Comparison of ENCODE assay signal across 17 mouse cellular contexts in the genomic region with DNA sequence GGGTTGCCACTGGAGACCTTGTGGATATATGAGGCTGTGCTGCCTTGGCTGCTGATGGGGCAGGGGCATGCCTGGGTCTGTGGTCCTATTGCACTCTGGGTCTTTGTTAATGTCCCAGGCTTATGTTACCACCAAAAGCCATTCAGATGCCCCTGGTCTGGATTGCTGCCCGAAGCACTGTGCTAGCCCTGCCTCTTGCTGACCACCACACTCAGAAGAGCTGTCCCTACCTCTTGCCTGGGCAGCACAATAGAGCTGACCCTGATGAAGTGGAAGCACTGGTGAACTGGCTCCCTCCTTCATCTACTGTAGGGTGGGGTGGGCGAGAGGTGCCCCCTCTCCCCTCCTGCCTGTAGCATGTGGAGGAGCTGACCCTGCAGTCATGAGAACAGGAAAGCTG. TPM values are rescaled to one million over a fixed set of nuclear protein-coding genes. Genes with fewer than 3 reads are reported as not detected.
DNase-seq lines count a peak whose midpoint lies in the region; ATAC-seq lines count a peak whose summit lies in the region.
"Had no signal": no experiment of that assay in that cellular context is flagged by ENCODE, and none has a peak within 500 bp of the region (broad histone marks: within the 10 kb centered on the region; RNA-seq: fewer than 3 reads in every experiment).

No protein-coding gene starts in this region.

- no peaks in the 10 kb centered on the region for H3K27me3 ChIP-seq in hindbrain, embryonic 15.5 days
- H3K27me3 ChIP-seq in hindbrain, embryonic 11.5 days (ENCODE audit: control insufficient read depth, insufficient read depth, low read length), result no peaks in the 10 kb centered on the region
- H3K27me3 ChIP-seq in midbrain, embryonic 11.5 days (ENCODE audit: control insufficient read depth, insufficient read depth, low read length), result no peaks in the 10 kb centered on the region
- H3K27me3 ChIP-seq in midbrain, embryonic 10.5 days (ENCODE audit: low read depth, poor library complexity, severe bottlenecking), result no peaks in the 10 kb centered on the region
- H3K27me3 ChIP-seq: heart, embryonic 12.5 days; hindbrain, embryonic 12.5 days had no signal

- no peaks in the 10 kb centered on the region for H3K9me3 ChIP-seq in hindbrain, embryonic 15.5 days
- no peaks in the 10 kb centered on the region for H3K9me3 ChIP-seq in hindbrain, embryonic 11.5 days (ENCODE audit: control insufficient read depth, low read length)
- H3K9me3 ChIP-seq in midbrain, embryonic 11.5 days (ENCODE audit: control insufficient read depth, low read length), result no peaks in the 10 kb centered on the region
- no peaks in the 10 kb centered on the region for H3K9me3 ChIP-seq in midbrain, embryonic 10.5 days (replicated peaks)
- H3K9me3 ChIP-seq: embryonic facial prominence, embryonic 10.5 days; forebrain, embryonic 10.5 days; heart, embryonic 12.5 days; hindbrain, embryonic 12.5 days had no signal

- 85% methylated on average over 2 of the region's 2 CpGs for WGBS in hindbrain, embryonic 15.5 days
- WGBS in hindbrain, embryonic 11.5 days, result 94% methylated on average over 2 of the region's 2 CpGs
- 85% methylated on average over 2 of the region's 2 CpGs for WGBS in midbrain, embryonic 11.5 days
- WGBS in midbrain, embryonic 10.5 days, result 98% methylated on average over 2 of the region's 2 CpGs

- no peak overlapping the region for H3K4me3 ChIP-seq in hindbrain, embryonic 15.5 days
- no peak overlapping the region for H3K4me3 ChIP-seq in hindbrain, embryonic 11.5 days (ENCODE audit: low read depth, low read length)
- H3K4me3 ChIP-seq in midbrain, embryonic 11.5 days (ENCODE audit: low read depth, low read length), result no peak overlapping the region
- H3K4me3 ChIP-seq in midbrain, embryonic 10.5 days, result no peak overlapping the region
- H3K4me3 ChIP-seq: embryonic facial prominence, embryonic 10.5 days; forebrain, embryonic 10.5 days; heart, adult 2 months; heart, embryonic 12.5 days; hindbrain, embryonic 12.5 days had no signal

- no peaks in the 10 kb centered on the region for H3K36me3 ChIP-seq in hindbrain, embryonic 15.5 days
- no peaks in the 10 kb centered on the region for H3K36me3 ChIP-seq in hindbrain, embryonic 11.5 days (ENCODE audit: control insufficient read depth, insufficient read depth, low read length)
- H3K36me3 ChIP-seq in midbrain, embryonic 11.5 days (ENCODE audit: control insufficient read depth, insufficient read depth, low read length), result no peaks in the 10 kb centered on the region
- no peaks in the 10 kb centered on the region; the same call in 1 of the 2 replicates for H3K36me3 ChIP-seq in midbrain, embryonic 10.5 days
- H3K36me3 ChIP-seq: forebrain, embryonic 10.5 days; hindbrain, embryonic 12.5 days had no signal

- DNase-seq in hindbrain, embryonic 11.5 days (ENCODE audit: low spot score), result no peak
- DNase-seq in midbrain, embryonic 11.5 days (ENCODE audit: low spot score, missing footprints), result peak; percentile 51
- no peak for DNase-seq in midbrain, embryonic 10.5 days (ENCODE audit: low spot score)
- no peak for DNase-seq in cerebellum, adult 11-12 months
- DNase-seq: adrenal gland, adult 2 months; adrenal gland, postnatal 25 days; cerebellum, adult 2 months; cerebellum, postnatal 10 days; gastrocnemius, postnatal 10 days; heart, adult 2 months had no signal

- H3K9ac ChIP-seq in hindbrain, embryonic 15.5 days, result no peak overlapping the region
- H3K9ac ChIP-seq in hindbrain, embryonic 11.5 days (ENCODE audit: low read depth, low read length), result no peak overlapping the region
- H3K9ac ChIP-seq in midbrain, embryonic 11.5 days (ENCODE audit: low read length), result no peak overlapping the region
- H3K9ac ChIP-seq: heart, embryonic 12.5 days; hindbrain, embryonic 12.5 days had no signal

- H3K27ac ChIP-seq in hindbrain, embryonic 15.5 days (replicated peaks), result no peak overlapping the region
- no peak overlapping the region for H3K27ac ChIP-seq in hindbrain, embryonic 11.5 days (ENCODE audit: low read depth, low read length)
- H3K27ac ChIP-seq in midbrain, embryonic 11.5 days (ENCODE audit: low read depth, low read length), result no peak overlapping the region
- no peak overlapping the region for H3K27ac ChIP-seq in midbrain, embryonic 10.5 days (replicated peaks)
- H3K27ac ChIP-seq: embryonic facial prominence, embryonic 10.5 days; forebrain, embryonic 10.5 days; heart, adult 2 months; hindbrain, embryonic 12.5 days had no signal

- ATAC-seq in hindbrain, embryonic 15.5 days (ENCODE audit: low FRiP score, low read depth), result peak; percentile 36; the same call in 1 of the 2 replicates
- ATAC-seq in hindbrain, embryonic 11.5 days (ENCODE audit: low FRiP score), result no peak
- no peak for ATAC-seq in midbrain, embryonic 11.5 days (ENCODE audit: low FRiP score)
- ATAC-seq in monocyte, adult 5-6 weeks (replicated peaks; ENCODE audit: insufficient number of reproducible peaks, low FRiP score, low TSS enrichment, poor library complexity, severe bottlenecking), result peak; percentile 20; the same call in 1 of the 2 replicates
- ATAC-seq: forebrain, embryonic 14.5 days had no signal

- no peak overlapping the region for H3K4me2 ChIP-seq in hindbrain, embryonic 15.5 days
- no peak overlapping the region for H3K4me2 ChIP-seq in hindbrain, embryonic 11.5 days (replicated peaks; ENCODE audit: low read depth, low read length)
- H3K4me2 ChIP-seq in midbrain, embryonic 11.5 days, result no peak overlapping the region
- H3K4me2 ChIP-seq: heart, embryonic 12.5 days; hindbrain, embryonic 12.5 days had no signal

- H3K4me1 ChIP-seq in hindbrain, embryonic 15.5 days (replicated peaks), result peaks cover 11% of the 10 kb centered on the region; the same call in 1 of the 2 replicates
- no peaks in the 10 kb centered on the region for H3K4me1 ChIP-seq in hindbrain, embryonic 11.5 days (replicated peaks; ENCODE audit: control insufficient read depth, insufficient read depth, low read length)
- H3K4me1 ChIP-seq in midbrain, embryonic 11.5 days (ENCODE audit: control insufficient read depth, insufficient read depth, low read length), result no peaks in the 10 kb centered on the region
- peaks cover 3% of the 10 kb centered on the region; the same call in 1 of the 2 replicates for H3K4me1 ChIP-seq in midbrain, embryonic 10.5 days
- H3K4me1 ChIP-seq: embryonic facial prominence, embryonic 10.5 days; forebrain, embryonic 10.5 days had no signal

RNA-seq across cellular contexts. Expression of gene Osbpl8, which starts 31.6 kb away (rescaled TPM):
- 16.1 and 16.5 TPM in 2 replicates for polyA plus RNA-seq in hindbrain, embryonic 15.5 days (2015; fragmentation: Nextera tagmentation; extraction: Ambion mirVana)
- polyA plus RNA-seq in hindbrain, embryonic 11.5 days (2014; fragmentation: Nextera tagmentation; extraction: Ambion mirVana), result 15.4 and 15.7 TPM in 2 replicates
- 11.9 and 15.0 TPM in 2 replicates for polyA plus RNA-seq in midbrain, embryonic 11.5 days (2014; fragmentation: Nextera tagmentation; extraction: Ambion mirVana)
- polyA plus RNA-seq in midbrain, embryonic 10.5 days (2016; fragmentation: Nextera tagmentation; extraction: Ambion mirVana), result 7.6 and 10.6 TPM in 2 replicates
- 103 to 127 TPM (median 111 TPM) in 3 replicates for total RNA-seq in monocyte, adult 5-6 weeks (2017)

Comparison
In these comparisons a context has a peak if more than half of its experiments do, and no peak if none do; other contexts are left out.
1. ATAC-seq: peak in hindbrain, embryonic 15.5 days (single experiment) and monocyte, adult 5-6 weeks (single experiment); none in hindbrain, embryonic 11.5 days (single experiment) and midbrain, embryonic 11.5 days (single experiment).